Mouse (Mus musculus): ENCODE measurements around the gene Hspb2.

DNA sequence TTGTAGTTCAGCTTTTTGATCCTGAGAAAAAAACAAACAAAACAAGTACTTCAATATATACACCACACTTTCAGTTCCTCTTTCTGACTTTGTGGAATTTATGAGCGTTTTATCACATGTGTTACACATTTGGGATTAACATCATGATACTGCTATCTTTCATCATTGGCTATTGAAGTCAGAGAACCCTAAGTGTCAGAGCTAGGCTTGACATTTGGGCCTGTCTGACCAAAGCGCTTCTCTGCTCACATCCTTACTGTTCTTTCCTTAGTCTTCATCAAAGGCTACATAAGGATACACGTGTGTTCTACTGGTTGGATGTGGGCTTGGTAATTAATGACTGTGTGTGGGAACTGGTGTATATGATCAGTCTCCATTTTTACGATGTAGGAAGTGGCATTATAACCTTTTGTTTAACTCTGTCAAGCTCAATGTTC lies 21.9 kb upstream of the Hspb2 start:
- TF ChIP-seq CTCF (IDR thresholded peaks at IDR 0.05 in 2 of 3, conservative IDR thresholded peaks at IDR 0.05 in 1 of 3; ENCODE audit: control insufficient read depth in 1 of 3, insufficient read depth in 1 of 3, low read depth in 2 of 3, low read length in 3 of 3, poor library complexity in 1 of 3, severe bottlenecking in 1 of 3) = no peak
- no peak for TF ChIP-seq MAFK (IDR thresholded peaks at IDR 0.05; ENCODE audit: borderline replicate concordance, low read depth, low read length)
- no peak for TF ChIP-seq ZC3H11A (IDR thresholded peaks at IDR 0.05; ENCODE audit: low read depth, low read length)
- TF ChIP-seq HCFC1 (IDR thresholded peaks at IDR 0.05; ENCODE audit: low read depth, low read length) = no peak
- TF ChIP-seq ETS1 (IDR thresholded peaks at IDR 0.05; ENCODE audit: low read depth, low read length) = peak; percentile 83

Measured in MEL (cell line).